Mouse (Mus musculus): Measurements from ENCODE around the gene Cerkl. TPM values are rescaled to one million over a fixed set of nuclear protein-coding genes. Genes with fewer than 3 reads are reported as not detected.

The Cerkl gene
- total and polyA plus RNA-seq, 2 experiments: 2.7 to 6.2 TPM

DNA sequence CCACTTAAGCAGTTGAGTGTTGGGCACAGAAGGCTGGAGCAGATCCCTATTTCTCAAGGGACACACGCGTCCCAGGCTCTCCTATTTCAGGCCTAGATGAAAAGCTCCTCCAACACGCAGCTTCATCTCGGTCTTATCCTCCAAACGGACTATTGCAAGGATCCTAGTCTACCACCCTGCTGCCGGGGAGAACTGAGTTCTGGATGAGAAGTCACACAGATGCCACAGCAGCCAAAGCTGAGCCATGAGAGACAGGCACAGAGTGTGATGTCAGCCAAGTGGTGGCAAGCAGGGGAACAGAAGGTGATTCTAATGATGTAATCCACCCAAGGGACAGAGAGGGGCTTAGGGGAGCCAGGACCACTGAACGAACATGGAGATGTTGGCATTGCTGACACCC lies 42.1 kb downstream of the Cerkl start:
- Histone ChIP-seq H3K79me2 (ENCODE audit: control insufficient read depth, insufficient read depth, low read length) (no peaks in the 10 kb centered on the region), H3K4me3 (ENCODE audit: insufficient read depth, low read depth, low read length) (no peak overlapping the region), H3K4me1 (ENCODE audit: control insufficient read depth, insufficient read depth, low read length) (no peaks in the 10 kb centered on the region), H3K9ac (ENCODE audit: low read depth, low read length) (no peak overlapping the region), H3K27ac (replicated peaks; ENCODE audit: insufficient read depth, low read depth, low read length) (no peak overlapping the region), H3K27me3 (ENCODE audit: control insufficient read depth, insufficient read depth, low read length) (no peaks in the 10 kb centered on the region), H3K36me3 (ENCODE audit: control insufficient read depth, insufficient read depth, low read length) (no peaks in the 10 kb centered on the region)
- no peak for DNase-seq (ENCODE audit: extremely low read depth, low read depth, low spot score)
- 90% methylated on average over 7 of the region's 7 CpGs for WGBS
- TF ChIP-seq POLR2A (IDR thresholded peaks at IDR 0.05; ENCODE audit: extremely low read depth, insufficient read depth, low read length) (no peak), CTCF (IDR thresholded peaks at IDR 0.05; ENCODE audit: low read depth, low read length) (no peak)

DNA sequence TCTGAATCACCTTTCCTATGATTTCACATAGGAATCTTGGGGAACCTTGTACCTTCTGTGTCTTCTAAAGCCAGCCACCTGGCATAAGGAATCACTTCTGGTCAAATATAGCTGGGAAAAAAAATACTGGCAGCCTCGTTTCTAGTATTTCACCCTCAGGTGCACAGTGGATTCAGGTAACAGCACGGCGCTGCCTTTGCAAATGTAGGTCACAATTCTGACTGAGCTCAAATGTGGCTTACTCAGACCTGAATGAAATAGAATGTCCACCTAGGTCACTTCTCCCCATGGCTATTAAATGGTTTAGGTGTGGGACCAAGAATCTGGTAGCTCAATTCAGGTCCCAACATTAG lies 45.7 kb downstream of the Cerkl start:
- 79% methylated on average over 3 of the region's 3 CpGs for WGBS
- Histone ChIP-seq H3K4me3 (ENCODE audit: insufficient read depth, low read depth, low read length) (no peak overlapping the region), H3K4me1 (ENCODE audit: control insufficient read depth, insufficient read depth, low read length) (no peaks in the 10 kb centered on the region), H3K36me3 (ENCODE audit: control insufficient read depth, insufficient read depth, low read length) (no peaks in the 10 kb centered on the region), H3K9ac (ENCODE audit: low read depth, low read length) (no peak overlapping the region), H3K27me3 (ENCODE audit: control insufficient read depth, insufficient read depth, low read length) (no peaks in the 10 kb centered on the region), H3K79me2 (ENCODE audit: control insufficient read depth, insufficient read depth, low read length) (no peaks in the 10 kb centered on the region), H3K27ac (replicated peaks; ENCODE audit: insufficient read depth, low read depth, low read length) (no peak overlapping the region)
- no peak for DNase-seq (ENCODE audit: extremely low read depth, low read depth, low spot score)
- TF ChIP-seq CTCF (IDR thresholded peaks at IDR 0.05; ENCODE audit: low read depth, low read length) (no peak), POLR2A (IDR thresholded peaks at IDR 0.05; ENCODE audit: extremely low read depth, insufficient read depth, low read length) (no peak)

DNA sequence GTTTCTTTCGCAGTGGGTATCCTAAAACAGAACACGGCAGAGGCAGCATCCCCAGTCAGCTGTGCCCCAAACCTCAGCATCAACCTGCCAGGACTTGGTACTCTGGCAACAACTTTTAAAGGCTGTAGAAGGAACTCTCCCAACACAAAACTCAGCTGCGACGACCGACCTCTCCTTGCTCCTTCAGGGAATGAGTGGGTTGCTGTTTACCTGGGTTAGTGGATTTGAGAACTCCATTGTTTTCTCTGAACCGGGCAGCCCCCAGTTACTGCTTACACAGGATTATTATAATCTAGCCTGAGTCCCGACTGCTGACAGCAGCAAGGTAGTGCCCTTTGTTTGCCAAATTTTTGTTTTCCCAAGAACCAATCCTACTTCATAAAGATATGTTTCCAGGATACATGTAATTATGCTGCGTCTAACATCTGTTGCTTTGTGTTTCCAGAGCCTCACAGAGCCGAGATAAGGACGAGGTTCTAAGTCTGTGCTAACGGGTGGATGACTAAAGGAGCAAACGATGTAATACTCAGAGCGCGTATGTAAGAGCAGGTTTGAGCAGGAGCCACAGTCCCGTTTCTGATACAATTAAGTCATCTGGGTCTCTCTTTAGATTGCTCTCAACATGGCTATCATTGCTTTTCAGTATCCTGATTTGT lies 46.2 kb downstream of the Cerkl start:
- H3K36me3 ChIP-seq (ENCODE audit: control insufficient read depth, insufficient read depth, low read length): no peaks in the 10 kb centered on the region
- TF ChIP-seq CTCF (IDR thresholded peaks at IDR 0.05; ENCODE audit: low read depth, low read length) (no peak), POLR2A (IDR thresholded peaks at IDR 0.05; ENCODE audit: extremely low read depth, insufficient read depth, low read length) (no peak)
- H3K27me3 ChIP-seq (ENCODE audit: control insufficient read depth, insufficient read depth, low read length): no peaks in the 10 kb centered on the region
- no peak overlapping the region for H3K27ac ChIP-seq (replicated peaks; ENCODE audit: insufficient read depth, low read depth, low read length)
- no peaks in the 10 kb centered on the region for H3K79me2 ChIP-seq (ENCODE audit: control insufficient read depth, insufficient read depth, low read length)
- WGBS: 57% methylated on average over 15 of the region's 15 CpGs
- H3K4me1 ChIP-seq (ENCODE audit: control insufficient read depth, insufficient read depth, low read length): no peaks in the 10 kb centered on the region
- no peak overlapping the region for H3K9ac ChIP-seq (ENCODE audit: low read depth, low read length)
- no peak for DNase-seq (ENCODE audit: extremely low read depth, low read depth, low spot score)
- H3K4me3 ChIP-seq (ENCODE audit: insufficient read depth, low read depth, low read length): no peak overlapping the region

- Histone ChIP-seq H3K36me3 (ENCODE audit: control insufficient read depth, insufficient read depth, low read length) (no peaks in the 10 kb centered on the region), H3K4me1 (ENCODE audit: control insufficient read depth, insufficient read depth, low read length) (no peaks in the 10 kb centered on the region), H3K9ac (ENCODE audit: low read depth, low read length) (no peak overlapping the region), H3K27me3 (ENCODE audit: control insufficient read depth, insufficient read depth, low read length) (no peaks in the 10 kb centered on the region), H3K27ac (replicated peaks; ENCODE audit: insufficient read depth, low read depth, low read length) (no peak overlapping the region), H3K4me3 (ENCODE audit: insufficient read depth, low read depth, low read length) (no peak overlapping the region), H3K79me2 (ENCODE audit: control insufficient read depth, insufficient read depth, low read length) (no peaks in the 10 kb centered on the region)
- TF ChIP-seq POLR2A (IDR thresholded peaks at IDR 0.05; ENCODE audit: extremely low read depth, insufficient read depth, low read length) (no peak), CTCF (IDR thresholded peaks at IDR 0.05; ENCODE audit: low read depth, low read length) (no peak)
- no peak for DNase-seq (ENCODE audit: extremely low read depth, low read depth, low spot score)
- 88% methylated on average over 5 of the region's 5 CpGs for WGBS
These were observed 50.8 kb downstream of the Cerkl start for GRCm38 (mm10) chr2:79405661-79406405.

DNA sequence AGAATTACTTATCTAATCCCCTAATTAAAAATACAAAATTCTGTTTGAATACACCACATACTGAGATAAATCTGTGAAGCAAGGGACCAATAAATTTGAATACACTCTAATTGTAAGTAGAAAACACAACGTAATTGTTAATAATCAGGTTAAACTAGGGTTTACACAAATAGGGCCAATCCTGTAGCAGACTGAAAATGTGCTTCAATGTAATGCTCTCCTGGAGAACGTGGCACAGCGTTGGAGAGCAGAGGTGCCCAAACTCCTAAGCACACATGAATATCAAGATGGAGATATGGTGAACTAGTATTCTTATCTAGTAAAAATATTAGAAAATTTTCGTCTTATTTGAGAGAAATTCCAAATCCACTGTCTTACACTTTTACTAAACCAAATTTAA lies 56.5 kb downstream of the Cerkl start:
- 79% methylated on average over 4 of the region's 4 CpGs for WGBS
- H3K36me3 ChIP-seq (ENCODE audit: control insufficient read depth, insufficient read depth, low read length): no peaks in the 10 kb centered on the region
- H3K27me3 ChIP-seq (ENCODE audit: control insufficient read depth, insufficient read depth, low read length): no peaks in the 10 kb centered on the region
- DNase-seq (ENCODE audit: extremely low read depth, low read depth, low spot score): no peak
- no peaks in the 10 kb centered on the region for H3K4me1 ChIP-seq (ENCODE audit: control insufficient read depth, insufficient read depth, low read length)
- H3K9ac ChIP-seq (ENCODE audit: low read depth, low read length): no peak overlapping the region
- H3K4me3 ChIP-seq (ENCODE audit: insufficient read depth, low read depth, low read length): no peak overlapping the region
- no peaks in the 10 kb centered on the region for H3K79me2 ChIP-seq (ENCODE audit: control insufficient read depth, insufficient read depth, low read length)
- TF ChIP-seq CTCF (IDR thresholded peaks at IDR 0.05; ENCODE audit: low read depth, low read length): no peak
- no peak for TF ChIP-seq POLR2A (IDR thresholded peaks at IDR 0.05; ENCODE audit: extremely low read depth, insufficient read depth, low read length)
- H3K27ac ChIP-seq (replicated peaks; ENCODE audit: insufficient read depth, low read depth, low read length): no peak overlapping the region

Data from liver, adult 2 months (tissue).